Mouse (Mus musculus): ENCODE data around the gene Oas2.

- TF ChIP-seq CTCF (IDR thresholded peaks at IDR 0.05; ENCODE audit: low read depth) (peak; percentile 90), EP300 (IDR thresholded peaks at IDR 0.05; ENCODE audit: low read depth) (no peak)
Measured at GRCm38 (mm10) chr5:120714314-120714713, 35.3 kb downstream of the Oas2 start.

Data from liver, postnatal 0 days (tissue).